Mouse (Mus musculus) MEL (cell line): ENCODE data around the gene Blm. TPM values are rescaled to one million over a fixed set of nuclear protein-coding genes. Genes with fewer than 3 reads are reported as not detected.

Source experiments
- DNase-seq: peaks from one replicate; pipeline ENCODE4 v3.0.0; 2011; ENCODE audit warnings: low read depth, low spot score
- H3K27ac ChIP-seq: 2 replicates; pipeline ENCODE4 v1.5.1; 2012; ENCODE audit warnings: low read depth, mild to moderate bottlenecking, control low read depth, low read length, moderate library complexity; ENCODE audit not compliant: control insufficient read depth
- H3K27me3 ChIP-seq, 2 experiments: fragments of 150-350 bp in 1 of 2; sonication (generic) in 1 of 2; 2 replicates each; pipeline ENCODE4 v1.6.1; 2012; ENCODE audit warnings: low read length in 2 of 2, mild to moderate bottlenecking in 2 of 2, improper control_type of control experiment in 1 of 2, moderate library complexity in 1 of 2; ENCODE audit not compliant: insufficient read depth in 2 of 2, control insufficient read depth in 1 of 2
- H3K36me3 ChIP-seq, 2 experiments: 2 replicates each; pipeline ENCODE4 v1.6.1; 2012 to 2014; ENCODE audit warnings: low read length in 2 of 2, improper control_type of control experiment in 1 of 2, inconsistent platforms in 1 of 2, mild to moderate bottlenecking in 1 of 2; ENCODE audit not compliant: insufficient read depth in 2 of 2, control insufficient read depth in 1 of 2
- H3K4me1 ChIP-seq, 2 experiments: fragments of 150-350 bp in 1 of 2; sonication (generic) in 1 of 2; 2 replicates each; pipeline ENCODE4 v1.6.1; 2012; ENCODE audit warnings: low read length in 2 of 2, improper control_type of control experiment in 1 of 2, mild to moderate bottlenecking in 1 of 2; ENCODE audit not compliant: insufficient read depth in 2 of 2, control insufficient read depth in 1 of 2
- H3K4me3 ChIP-seq, 2 experiments: fragments of 150-350 bp in 1 of 2; sonication (generic) in 1 of 2; 2 replicates each; pipeline ENCODE4 v1.5.1; 2012; ENCODE audit warnings: low read depth in 2 of 2, low read length in 2 of 2, mild to moderate bottlenecking in 2 of 2, moderate library complexity in 2 of 2, control low read depth in 1 of 2, improper control_type of control experiment in 1 of 2; ENCODE audit not compliant: control insufficient read depth in 1 of 2, insufficient read depth in 1 of 2
- H3K79me2 ChIP-seq: 2 replicates; pipeline ENCODE4 v1.6.1; 2012; ENCODE audit warnings: mild to moderate bottlenecking, low read length, moderate library complexity; ENCODE audit not compliant: control insufficient read depth, poor library complexity, insufficient read depth
- H3K9ac ChIP-seq: 2 replicates; pipeline ENCODE4 v1.6.1; 2012; ENCODE audit warnings: low read depth, mild to moderate bottlenecking, control low read depth, low read length, moderate library complexity; ENCODE audit not compliant: control insufficient read depth, poor library complexity, severe bottlenecking
- H3K9me3 ChIP-seq: fragments of 150-350 bp; sonication (generic); replicated peaks from 2 replicates; pipeline ENCODE4 v1.6.1; 2012; ENCODE audit warnings: mild to moderate bottlenecking, low read length, improper control_type of control experiment, moderate library complexity; ENCODE audit not compliant: insufficient read depth
- CHD1 ChIP-seq: IDR thresholded peaks from 2 replicates; pipeline ENCODE4 v1.6.1; 2012; ENCODE audit warnings: low read depth, mild to moderate bottlenecking, inconsistent platforms, low read length, improper control_type of control experiment
- E2F4 ChIP-seq: IDR thresholded peaks from 2 replicates; pipeline ENCODE4 v1.6.1; 2011; ENCODE audit warnings: low read depth, low read length, improper control_type of control experiment, borderline replicate concordance
- ELF1 ChIP-seq: IDR thresholded peaks from 2 replicates; pipeline ENCODE4 v1.6.1; 2014; ENCODE audit warnings: low read depth, mild to moderate bottlenecking, inconsistent platforms, low read length, improper control_type of control experiment, moderate library complexity
- EP300 ChIP-seq, 2 experiments: IDR thresholded peaks; 2 replicates each; pipeline ENCODE4 v1.6.1; 2011; ENCODE audit warnings: improper control_type of control experiment in 2 of 2, low read length in 2 of 2, low read depth in 1 of 2, mild to moderate bottlenecking in 1 of 2
- ETS1 ChIP-seq: IDR thresholded peaks from 2 replicates; pipeline ENCODE4 v1.6.1; 2012; ENCODE audit warnings: low read depth, mild to moderate bottlenecking, inconsistent platforms, low read length, improper control_type of control experiment, moderate library complexity
- GATA1 ChIP-seq: IDR thresholded peaks from 2 replicates; pipeline ENCODE4 v1.6.1; 2011; ENCODE audit warnings: low read depth, low read length, improper control_type of control experiment
- HCFC1 ChIP-seq: IDR thresholded peaks from 2 replicates; pipeline ENCODE4 v1.6.1; 2012; ENCODE audit warnings: low read depth, mild to moderate bottlenecking, inconsistent platforms, low read length, improper control_type of control experiment, moderate library complexity
- KAT2A ChIP-seq: conservative IDR thresholded peaks from 2 replicates; pipeline ENCODE4 v1.6.1; 2012; ENCODE audit warnings: low read depth, low read length, improper control_type of control experiment, inconsistent platforms
- MEF2A ChIP-seq: IDR thresholded peaks from 2 replicates; pipeline ENCODE4 v1.6.1; 2014; ENCODE audit warnings: low read depth, mild to moderate bottlenecking, inconsistent platforms, low read length, improper control_type of control experiment; ENCODE audit not compliant: poor library complexity, insufficient replicate concordance, severe bottlenecking; ENCODE audit errors: extremely low read depth
- MXI1 ChIP-seq: IDR thresholded peaks from 2 replicates; pipeline ENCODE4 v1.6.1; 2011; ENCODE audit warnings: mild to moderate bottlenecking, low read depth, low read length, improper control_type of control experiment
- MYC ChIP-seq: IDR thresholded peaks from 2 replicates; pipeline ENCODE4 v1.6.1; 2011; ENCODE audit warnings: low read depth, mild to moderate bottlenecking, low read length, improper control_type of control experiment, moderate library complexity
- POLR2AphosphoS5 ChIP-seq: IDR thresholded peaks from 2 replicates; pipeline ENCODE4 v1.6.1; 2012; ENCODE audit warnings: low read depth, borderline replicate concordance, mild to moderate bottlenecking, inconsistent platforms, low read length, moderate library complexity, mixed read lengths
- TAL1 ChIP-seq: IDR thresholded peaks from 2 replicates; pipeline ENCODE4 v1.6.1; 2012; ENCODE audit warnings: mild to moderate bottlenecking, inconsistent platforms, low read length, moderate library complexity, mixed read lengths
- TBP ChIP-seq: IDR thresholded peaks from 2 replicates; pipeline ENCODE4 v1.8.0; 2011; ENCODE audit warnings: low read depth, low read length, improper control_type of control experiment
- UBTF ChIP-seq: IDR thresholded peaks from 2 replicates; pipeline ENCODE4 v1.6.1; 2012; ENCODE audit warnings: low read depth, mild to moderate bottlenecking, inconsistent platforms, low read length, improper control_type of control experiment, moderate library complexity, borderline replicate concordance; ENCODE audit not compliant: insufficient read depth
- USF1 ChIP-seq: IDR thresholded peaks from 2 replicates; pipeline ENCODE4 v1.6.1; 2014; ENCODE audit warnings: low read depth, mild to moderate bottlenecking, inconsistent platforms, low read length, improper control_type of control experiment, moderate library complexity
- ZC3H11A ChIP-seq: IDR thresholded peaks from 2 replicates; pipeline ENCODE4 v1.6.1; 2012; ENCODE audit warnings: low read depth, mild to moderate bottlenecking, inconsistent platforms, low read length, improper control_type of control experiment
- ZKSCAN1 ChIP-seq: IDR thresholded peaks from 2 replicates; pipeline ENCODE4 v1.6.1; 2012; ENCODE audit warnings: low read depth, mild to moderate bottlenecking, inconsistent platforms, low read length, improper control_type of control experiment, moderate library complexity
- ZMIZ1 ChIP-seq: IDR thresholded peaks from 2 replicates; pipeline ENCODE4 v1.6.1; 2012; ENCODE audit warnings: low read depth, mild to moderate bottlenecking, inconsistent platforms, low read length, improper control_type of control experiment, moderate library complexity
- ZNF384 ChIP-seq: IDR thresholded peaks from 2 replicates; pipeline ENCODE4 v1.6.1; 2012; ENCODE audit warnings: low read depth, mild to moderate bottlenecking, inconsistent platforms, low read length, improper control_type of control experiment
- polyA plus RNA-seq, 2 experiments: library from polyadenylated mRNA; stranded (reverse) in 1 of 2; unstranded in 1 of 2; fragments of >175 nt in 1 of 2; fragments of >200 nt in 1 of 2; gene quantifications; 2 replicates each; pipeline versions ENCODE4 v1.2.1 to v1.2.4; 2012; ENCODE audit warnings: low replicate concordance in 2 of 2, low read depth in 1 of 2; ENCODE audit not compliant: insufficient read length in 2 of 2, insufficient read depth in 1 of 2, missing spikeins in 1 of 2
- total RNA-seq: library from RNA; depleted of rRNA; stranded (reverse); fragments of 300-350 nt; gene quantifications from 2 replicates; pipeline ENCODE4 v1.2.3, GENCODE M21; 2012

Blm gene
- total and polyA plus RNA-seq, 3 experiments: 28.5 to 83.8 (median 52.0) TPM

- Histone ChIP-seq H3K9ac (no peak overlapping the region), H3K27me3 (no peaks in the 10 kb centered on the region), H3K9me3 (no peaks in the 10 kb centered on the region), H3K79me2 (no peaks in the 10 kb centered on the region), H3K4me3 (no peak overlapping the region), H3K4me1 (peaks cover 7 to 20% of the 10 kb centered on the region in 2 experiments), H3K27ac (no peak overlapping the region), H3K36me3 (peaks cover 0 to 14% of the 10 kb centered on the region in 2 experiments; a peak in 2 of 4 replicates)
- no peak for TF ChIP-seq USF1
- TF ChIP-seq HCFC1: no peak
- no peak for TF ChIP-seq ZKSCAN1
- TF ChIP-seq MXI1: no peak
- DNase-seq: no peak
Observed at GRCm38 (mm10) chr7:80412781-80413180, 122.1 kb downstream of the Blm start.

DNA sequence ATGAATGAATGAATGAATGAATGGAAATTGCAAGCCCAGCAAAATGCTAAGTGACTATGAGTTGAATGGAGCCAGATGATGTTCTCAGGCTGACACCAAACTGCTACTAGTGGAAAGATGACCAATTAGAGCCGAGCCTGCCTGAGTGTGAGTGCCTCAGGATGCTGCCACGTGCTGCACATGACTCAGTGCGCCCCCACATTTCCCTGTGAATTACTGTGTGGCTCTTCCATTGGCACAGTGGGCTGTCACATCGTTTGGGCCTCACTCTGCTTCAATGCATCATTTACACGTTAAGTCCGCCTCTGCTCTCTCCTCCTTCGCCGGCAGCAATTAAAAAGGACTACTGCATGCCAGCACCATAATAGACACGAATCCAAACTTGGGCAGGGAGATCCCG lies 122.6 kb downstream of the Blm start:
- Histone ChIP-seq H3K27me3 (no peaks in the 10 kb centered on the region), H3K36me3 (peaks cover 0 to 9% of the 10 kb centered on the region in 2 experiments; a peak in 2 of 4 replicates), H3K27ac (no peak overlapping the region), H3K9me3 (no peaks in the 10 kb centered on the region), H3K4me1 (peaks cover 5 to 15% of the 10 kb centered on the region in 2 experiments), H3K4me3 (no peak overlapping the region), H3K79me2 (no peaks in the 10 kb centered on the region), H3K9ac (no peak overlapping the region)
- TF ChIP-seq MXI1: no peak
- no peak for TF ChIP-seq CHD1
- no peak for TF ChIP-seq POLR2AphosphoS5
- TF ChIP-seq MYC: no peak
- TF ChIP-seq KAT2A: no peak
- no peak for TF ChIP-seq ZKSCAN1
- no peak for TF ChIP-seq ZC3H11A
- TF ChIP-seq TBP: no peak
- no peak for TF ChIP-seq E2F4
- TF ChIP-seq UBTF: no peak
- TF ChIP-seq ETS1: no peak
- TF ChIP-seq ELF1: no peak
- TF ChIP-seq ZNF384: no peak
- TF ChIP-seq GATA1: no peak
- no peak for DNase-seq

DNA sequence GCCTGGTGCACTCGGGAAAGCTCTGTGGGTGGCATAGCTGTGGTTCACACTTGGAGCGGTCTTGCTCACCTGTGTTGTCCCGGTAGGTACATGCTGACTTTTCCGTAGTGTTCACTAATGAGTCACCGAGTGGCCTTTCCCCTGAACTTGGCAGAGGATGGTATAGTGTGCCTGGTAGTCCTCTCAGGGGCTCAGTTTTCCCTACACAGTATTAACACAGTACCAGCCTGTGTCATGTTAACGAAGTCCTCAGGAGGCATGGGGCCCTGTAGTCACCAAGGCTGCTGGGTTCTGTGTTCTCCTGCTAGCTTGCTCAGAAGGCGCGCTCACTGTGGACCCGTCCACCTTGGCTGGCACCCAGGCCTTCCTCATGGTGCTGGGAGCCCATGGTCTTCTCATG lies 124.5 kb downstream of the Blm start:
- no peak overlapping the region for H3K9ac ChIP-seq
- H3K9me3 ChIP-seq: no peaks in the 10 kb centered on the region
- H3K4me3 ChIP-seq: no peak overlapping the region
- peaks cover 0 to 11% of the 10 kb centered on the region in 2 experiments; a peak in 2 of 4 replicates for H3K4me1 ChIP-seq
- no peak for TF ChIP-seq TAL1
- no peak for TF ChIP-seq EP300 (IDR thresholded peaks at IDR 0.05; ENCODE audit: low read depth in 1 of 2, low read length in 2 of 2)
- no peak for TF ChIP-seq KAT2A
- no peak for TF ChIP-seq ZMIZ1
- TF ChIP-seq MEF2A: no peak
- TF ChIP-seq USF1: no peak
- no peaks in the 10 kb centered on the region for H3K79me2 ChIP-seq
- H3K27me3 ChIP-seq: no peaks in the 10 kb centered on the region
- H3K36me3 ChIP-seq: peaks cover 0 to 6% of the 10 kb centered on the region in 2 experiments; a peak in 2 of 4 replicates
- DNase-seq: no peak
- no peak overlapping the region for H3K27ac ChIP-seq
